Mouse (Mus musculus) spleen, postnatal 4 days (tissue): ENCODE measurements around the gene Eva1a.

Source experiments
- DNase-seq, 2 experiments: peaks; one replicate each; pipeline ENCODE4 v3.0.0; 2022; ENCODE audit warnings: low spot score in 2 of 2

Eva1a gene

DNA sequence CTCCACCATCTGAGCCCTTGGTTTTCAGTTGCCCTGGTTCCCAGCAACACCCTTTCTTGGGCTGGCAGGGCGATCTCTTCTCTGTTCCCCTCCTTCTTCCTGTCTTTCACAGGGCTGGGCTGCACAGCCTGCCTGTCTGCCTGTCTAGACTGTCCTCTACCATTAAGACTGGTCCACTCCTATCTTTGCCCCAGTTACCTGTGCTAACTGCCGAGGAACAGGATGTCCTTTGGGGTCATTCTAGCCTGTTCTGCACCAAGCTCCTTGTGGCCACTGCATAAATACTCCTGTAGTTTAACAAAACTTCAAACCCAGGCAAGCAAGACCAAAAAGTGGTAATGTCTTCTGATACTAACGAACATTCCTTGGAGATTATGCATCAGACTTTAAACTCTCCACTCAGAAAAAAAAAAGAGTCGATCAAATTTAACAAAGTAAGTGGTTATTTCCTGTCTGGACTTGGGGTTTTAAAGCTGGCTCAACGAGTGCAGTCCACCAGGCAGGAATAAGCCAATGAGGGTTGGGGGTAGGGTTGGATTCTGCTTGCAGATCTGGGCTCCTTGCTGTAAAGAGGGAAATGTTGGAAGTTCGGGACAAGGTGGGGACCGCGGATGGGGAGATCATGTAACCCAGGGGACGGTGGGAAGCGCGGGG is at the start of gene Eva1a:
Eva1a (plus strand) TSS at position 210 of the 654 bp plus-strand sequence.
- DNase-seq: no peak

DNA sequence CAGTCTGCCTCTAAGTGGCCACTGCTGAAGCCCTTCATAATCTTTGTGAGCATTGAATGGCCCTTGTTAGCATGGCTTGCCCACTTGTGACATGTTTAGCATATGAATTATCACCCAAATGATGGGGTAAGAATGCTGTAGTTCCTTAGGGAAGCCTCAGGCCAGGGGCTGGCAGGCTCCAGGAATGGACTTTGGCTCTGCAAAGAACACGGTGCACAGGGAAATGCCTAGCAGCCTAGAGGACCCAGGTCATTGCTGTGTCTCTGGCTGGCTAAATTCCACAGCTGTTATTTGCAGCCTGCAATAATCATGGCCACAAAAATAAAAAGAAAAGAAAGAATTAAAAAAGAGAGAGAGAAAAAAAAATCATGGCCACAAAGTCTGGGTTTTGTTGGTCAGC is 28.5 kb upstream of the Eva1a start:
- peak; percentile 3 to 28 for DNase-seq

DNA sequence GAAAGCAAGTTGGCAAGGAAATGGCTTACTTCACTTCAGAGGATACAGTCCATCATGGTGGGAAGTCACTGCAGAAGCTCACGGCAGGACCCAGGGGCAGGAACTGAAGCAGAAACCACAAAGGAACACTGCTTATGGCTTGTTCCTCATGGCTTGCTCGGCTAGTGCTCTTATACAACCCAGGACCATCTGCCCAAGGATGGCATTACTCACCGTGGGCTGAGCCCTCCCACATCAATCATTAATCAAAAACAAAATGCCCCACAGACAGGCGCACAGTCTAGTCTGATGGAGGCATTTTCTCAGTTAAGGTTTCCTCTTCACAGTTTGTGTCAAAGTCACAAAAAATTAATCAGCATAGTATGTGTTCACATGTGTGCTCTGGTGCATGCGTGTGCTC is 19.8 kb upstream of the Eva1a start:
- peak in 1 of 2 experiments; percentile 40 for DNase-seq

DNA sequence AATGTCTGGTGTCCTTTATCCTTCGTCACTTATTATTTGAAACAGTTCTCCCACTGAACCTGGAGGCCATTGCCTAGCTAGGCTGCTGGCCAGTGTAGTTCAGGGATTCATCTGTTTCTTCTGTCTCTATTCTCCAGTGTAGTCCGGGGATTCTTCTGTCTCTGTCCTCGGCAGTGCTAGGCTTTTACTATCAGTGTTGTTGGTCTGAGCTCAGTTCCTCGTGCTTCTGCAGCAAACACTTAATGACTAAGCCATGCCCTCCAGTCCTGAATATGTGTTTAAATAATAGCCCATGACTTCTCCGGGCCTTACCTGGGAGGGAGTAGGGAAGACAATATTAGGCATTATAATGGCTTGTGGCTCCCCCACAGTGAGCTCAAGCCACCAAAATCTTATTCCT is 19.3 kb upstream of the Eva1a start:
- DNase-seq: peak in 1 of 2 experiments; percentile 18

DNA sequence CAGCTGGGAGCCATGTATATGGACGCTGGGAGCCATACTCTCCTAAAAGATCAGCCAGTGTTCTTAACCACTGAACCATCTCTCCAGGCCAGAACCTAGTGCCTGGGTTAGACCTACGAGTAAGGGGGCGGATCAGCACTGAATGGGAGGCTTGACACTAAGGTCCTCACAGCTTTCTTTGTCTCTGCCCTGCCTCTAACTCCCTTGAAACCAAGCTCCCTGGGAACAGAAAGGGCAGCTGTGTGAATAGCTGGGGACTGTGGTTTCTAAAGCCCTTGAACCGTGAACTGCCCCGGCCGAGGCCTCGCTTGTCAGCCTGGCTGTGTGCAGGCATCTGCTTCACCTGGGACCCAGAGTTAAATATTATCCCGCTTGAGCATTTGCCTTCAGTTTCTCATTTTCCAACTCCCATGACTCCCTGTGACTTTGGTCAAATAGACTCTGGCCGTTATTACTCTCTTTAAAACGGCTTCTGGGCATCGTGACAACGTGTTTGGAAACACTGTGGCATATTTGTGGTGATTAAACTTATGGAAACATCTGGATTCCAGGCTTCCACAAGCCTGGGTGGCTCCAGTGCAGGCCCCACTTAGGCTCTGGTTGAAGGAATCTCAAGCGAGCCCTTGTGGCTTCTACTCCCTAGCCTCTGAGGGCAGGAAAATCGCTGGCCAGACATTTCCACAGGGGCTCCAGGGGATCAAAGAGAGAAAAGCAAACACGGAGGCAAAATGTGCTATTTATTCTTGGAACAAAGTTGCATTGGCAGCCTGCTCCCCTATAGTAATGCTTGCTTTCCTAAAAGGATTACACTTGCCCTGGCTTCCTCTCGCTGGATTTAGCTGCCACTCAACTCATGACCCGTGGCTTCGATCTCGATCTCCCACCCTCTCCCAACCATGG is 11.0 kb upstream of the Eva1a start:
- DNase-seq: no peak

DNA sequence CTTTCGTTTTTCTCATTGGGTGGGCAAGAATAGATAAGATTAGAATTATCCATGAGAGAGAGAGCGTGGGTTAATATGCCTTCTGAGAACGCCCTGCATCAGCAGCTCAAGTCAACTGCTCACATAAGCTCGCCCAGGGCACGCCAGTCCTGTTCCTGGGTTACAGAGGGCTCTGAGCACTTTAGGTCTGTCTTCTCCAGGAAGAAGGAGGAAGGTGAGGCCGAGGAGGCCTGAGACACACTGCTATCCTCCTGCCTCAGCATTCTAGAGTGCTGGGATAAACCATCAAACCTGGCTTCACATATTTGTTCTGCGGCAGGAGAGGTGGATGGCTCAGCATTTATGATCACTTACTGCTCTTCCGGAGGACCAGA is 10.3 kb upstream of the Eva1a start:
- no peak for DNase-seq

DNA sequence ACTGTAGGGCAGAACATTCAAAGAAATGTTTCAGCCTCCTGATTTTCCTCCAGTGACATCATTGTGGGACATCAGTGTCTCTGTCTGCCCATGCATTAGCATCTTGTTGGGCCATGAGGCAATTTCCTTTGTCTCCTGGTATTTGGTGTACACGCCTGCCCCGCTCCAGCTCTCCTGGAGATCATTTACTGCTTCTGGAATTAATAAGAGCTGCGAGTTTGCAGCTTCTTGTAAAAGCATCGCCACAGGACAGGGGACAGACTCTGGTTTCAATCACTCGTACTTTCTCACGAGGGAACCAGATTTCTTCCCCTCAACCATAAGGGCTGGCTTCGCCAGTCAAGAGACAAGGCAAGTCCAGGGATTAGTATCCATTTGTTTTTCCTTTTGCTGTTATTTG is 3.6 kb upstream of the Eva1a start:
- no peak for DNase-seq

DNA sequence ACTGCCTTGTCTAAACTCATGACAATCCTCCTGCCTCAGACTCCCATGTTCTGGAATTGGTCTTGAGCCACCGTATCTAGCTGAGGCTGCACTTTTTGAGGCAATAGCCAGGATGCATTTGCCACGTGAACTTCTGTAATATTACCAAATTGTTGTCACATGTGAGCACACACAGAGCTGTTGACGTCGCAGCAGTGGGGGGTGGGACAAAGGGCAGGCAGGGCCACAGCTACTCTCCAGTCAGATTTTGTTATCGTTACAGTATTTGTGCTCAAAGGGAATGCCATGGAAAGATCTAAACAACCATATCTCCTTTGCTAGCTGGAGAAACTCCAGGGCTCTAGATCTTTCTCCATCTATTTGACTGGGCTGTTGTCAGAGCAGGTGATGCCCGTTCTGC is 1.6 kb upstream of the Eva1a start:
- no peak for DNase-seq

DNA sequence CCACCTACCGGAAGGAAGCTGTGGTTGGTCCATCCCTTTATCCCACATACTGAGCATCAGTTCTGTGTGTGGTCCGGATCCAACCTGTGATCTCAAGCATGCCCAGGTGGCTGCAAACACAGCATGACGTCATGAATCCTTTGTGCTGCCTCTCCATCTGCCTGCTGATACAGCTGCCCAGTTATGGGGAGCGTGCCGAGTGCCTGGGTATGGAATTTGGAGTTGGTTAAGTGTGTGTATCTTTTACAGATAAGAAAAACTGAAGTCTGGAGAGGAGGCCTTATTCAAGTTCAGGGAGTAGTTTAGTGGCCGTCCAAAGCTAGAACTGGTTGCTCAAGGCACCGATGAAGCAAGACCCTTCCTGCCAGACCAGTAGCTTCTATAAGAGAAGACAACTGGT is 875 bp upstream of the Eva1a start:
- DNase-seq: no peak

DNA sequence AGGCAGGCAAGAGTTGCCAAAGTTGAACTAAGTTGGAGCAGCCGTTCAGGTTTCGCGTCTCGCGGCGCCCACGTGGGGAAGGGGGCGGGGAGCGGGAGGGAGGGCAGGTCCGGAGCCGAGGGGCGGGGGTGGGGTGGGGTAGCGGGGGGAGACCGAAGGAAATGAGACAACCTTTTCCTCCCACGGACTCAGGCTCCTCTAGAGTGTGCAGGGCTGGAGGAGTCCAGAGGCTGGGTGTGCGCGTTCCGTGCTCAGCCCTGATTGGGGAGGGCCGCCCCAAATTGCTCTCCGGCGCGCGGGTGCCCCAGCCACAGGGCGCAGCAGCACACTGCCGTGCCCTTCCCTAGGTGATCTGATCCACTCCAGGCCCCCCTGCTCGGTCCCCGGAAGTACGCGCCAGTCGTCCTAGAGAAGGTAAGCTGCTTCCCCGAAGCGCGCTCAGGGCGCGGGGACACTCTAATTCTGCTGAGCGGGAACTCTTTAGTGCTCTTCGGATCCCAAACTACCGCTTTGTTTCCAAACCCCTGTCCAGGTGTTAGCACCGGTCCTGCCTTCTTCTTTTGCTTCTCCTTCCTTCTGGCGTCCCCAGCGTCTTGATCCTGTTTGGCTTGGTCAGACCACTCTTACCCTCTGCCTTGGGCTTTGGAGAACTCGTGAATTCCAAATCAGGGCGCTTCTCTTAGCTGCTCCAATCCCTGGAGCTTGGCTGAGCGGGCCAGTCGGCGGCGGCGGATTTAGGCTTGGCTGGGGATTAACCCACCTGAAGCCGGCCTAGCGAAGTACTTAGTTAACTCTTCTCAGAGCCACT is 849 bp downstream of the Eva1a start:
- DNase-seq: no peak

DNA sequence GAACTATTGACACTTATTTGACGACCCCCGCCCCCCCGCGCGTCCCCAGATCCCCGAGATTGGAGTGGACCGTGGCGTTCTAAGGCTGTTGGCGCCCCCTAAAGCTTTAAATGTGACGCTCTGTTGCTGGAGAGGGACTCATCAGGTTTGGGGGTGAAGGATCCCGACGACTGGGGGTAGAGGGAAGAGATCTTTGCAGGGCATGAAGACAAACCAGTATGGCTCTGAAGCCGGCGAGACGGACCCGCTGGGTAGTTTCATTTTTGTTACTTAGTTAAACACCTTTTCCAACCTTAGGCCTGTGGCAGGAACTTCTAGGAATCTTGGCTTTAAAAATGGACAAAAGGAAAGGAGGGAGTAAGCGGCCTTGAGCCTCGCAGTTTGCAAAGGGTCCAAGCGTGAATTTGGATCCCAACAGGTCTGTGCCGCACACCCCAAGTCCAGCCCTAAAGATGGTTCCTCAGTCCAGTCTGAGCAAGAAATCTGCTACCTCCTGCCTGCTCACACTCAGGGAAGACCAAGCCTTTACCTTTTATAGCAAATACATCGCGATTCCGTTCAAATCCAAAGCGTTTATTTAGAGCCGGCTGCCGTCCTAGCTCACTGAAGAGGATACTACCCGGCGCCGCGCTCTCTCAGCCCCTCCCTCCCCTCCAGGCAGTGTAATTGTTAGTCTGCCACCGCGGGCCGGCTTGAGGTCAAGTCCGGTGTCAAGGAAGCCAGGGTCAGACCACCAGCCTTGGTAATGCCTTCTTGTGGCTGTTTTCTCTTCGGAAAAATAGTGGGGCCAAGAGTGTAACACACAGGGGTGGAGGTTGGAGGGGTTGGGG is 1.7 kb downstream of the Eva1a start:
- no peak for DNase-seq

DNA sequence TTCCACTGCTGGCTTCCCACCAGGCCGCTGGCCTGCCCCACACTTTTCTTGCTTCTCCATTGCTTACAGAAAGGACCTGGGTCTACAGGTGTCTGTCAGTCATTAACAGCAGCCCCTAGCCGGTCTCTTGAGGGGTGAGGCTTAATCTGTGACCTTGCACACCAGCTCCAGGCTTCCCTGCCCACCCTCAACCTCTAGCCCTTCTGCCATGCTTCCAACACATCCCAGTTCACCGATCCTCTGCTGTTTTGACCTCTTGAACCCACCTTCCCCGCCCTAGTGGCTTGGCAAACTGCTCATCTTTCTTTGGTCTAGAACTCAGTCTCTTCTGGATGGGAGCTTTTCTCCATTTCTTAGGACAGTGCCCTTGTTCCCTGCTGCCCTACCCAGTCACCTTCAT is 2.8 kb downstream of the Eva1a start:
- no peak for DNase-seq

DNA sequence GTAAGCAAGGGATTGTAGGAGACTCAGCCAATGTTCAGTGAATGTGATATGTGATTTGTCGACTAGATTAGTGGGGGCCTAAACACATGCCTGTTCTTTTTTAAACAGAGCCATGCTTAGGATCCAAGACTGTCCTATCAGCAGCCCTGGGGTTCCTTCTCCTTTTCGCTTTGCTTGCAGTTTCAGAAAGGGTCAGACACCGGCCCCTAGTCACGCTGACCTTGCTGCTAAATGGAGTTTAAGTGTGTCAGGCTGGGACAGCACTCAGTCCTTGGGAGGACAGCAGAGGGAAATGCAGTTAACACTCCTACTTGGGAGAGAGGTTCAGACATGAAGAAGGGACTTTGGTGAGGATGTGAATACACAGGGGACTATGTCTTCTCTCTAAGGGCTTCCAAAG is 3.7 kb downstream of the Eva1a start:
- no peak for DNase-seq

DNA sequence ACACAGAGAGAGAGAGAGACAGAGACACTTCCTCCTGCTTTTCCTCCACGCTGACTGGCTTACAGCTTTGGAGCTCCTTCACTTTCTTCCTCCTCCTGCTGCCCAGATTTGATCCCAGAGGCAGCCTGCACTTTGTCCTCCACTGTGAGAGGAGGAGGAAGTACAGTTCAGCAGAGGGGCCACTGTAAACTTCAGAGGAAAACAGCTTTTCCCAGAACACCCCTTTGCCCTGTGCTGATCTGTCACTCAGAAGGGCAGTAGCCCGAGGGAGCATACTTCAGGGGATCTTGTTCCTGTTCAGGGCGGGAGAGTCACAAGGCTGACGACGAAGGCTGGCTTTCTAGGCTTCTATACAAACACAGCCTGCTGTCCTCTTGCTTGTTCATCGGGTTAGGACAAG is 7.1 kb downstream of the Eva1a start:
- DNase-seq: no peak

DNA sequence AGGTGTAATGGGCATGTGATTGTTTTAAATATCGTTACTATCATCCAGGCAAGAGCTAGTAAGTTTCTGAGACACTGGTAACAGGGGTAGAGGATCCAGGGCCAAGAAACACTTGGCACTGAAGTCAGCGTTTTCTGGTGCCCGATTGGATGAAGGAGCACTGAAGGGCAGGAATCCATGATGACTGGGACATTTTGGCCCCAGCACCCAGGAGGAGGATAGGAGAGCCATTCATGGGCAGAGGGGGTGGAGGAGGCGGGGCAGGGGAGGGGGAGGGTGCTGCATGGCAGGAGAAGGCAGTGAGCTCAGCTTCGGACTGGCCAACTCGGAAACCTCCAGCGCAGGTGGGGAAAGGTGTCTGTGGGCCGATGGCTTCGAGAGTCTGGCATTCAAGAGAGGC is 9.4 kb downstream of the Eva1a start:
- no peak for DNase-seq

DNA sequence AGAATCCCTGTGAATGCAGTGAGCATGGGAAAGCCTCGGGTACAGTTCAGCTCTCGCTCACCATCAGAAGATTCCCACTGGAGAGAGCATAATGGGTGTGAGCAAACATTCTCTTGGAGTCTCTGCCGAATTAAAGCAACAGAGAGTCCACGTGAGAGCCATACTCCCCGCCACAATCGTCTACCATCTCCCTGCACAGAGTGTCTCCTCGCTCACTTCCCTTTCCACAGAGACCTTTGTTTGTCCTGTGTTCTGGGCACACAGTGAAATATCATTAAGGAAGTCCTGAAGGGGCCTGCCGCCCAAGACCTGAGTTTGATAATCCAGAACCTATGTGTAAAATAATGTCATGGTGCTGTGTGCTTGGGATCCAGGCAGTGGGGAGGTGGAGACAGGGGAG is 10.7 kb downstream of the Eva1a start:
- DNase-seq: no peak

DNA sequence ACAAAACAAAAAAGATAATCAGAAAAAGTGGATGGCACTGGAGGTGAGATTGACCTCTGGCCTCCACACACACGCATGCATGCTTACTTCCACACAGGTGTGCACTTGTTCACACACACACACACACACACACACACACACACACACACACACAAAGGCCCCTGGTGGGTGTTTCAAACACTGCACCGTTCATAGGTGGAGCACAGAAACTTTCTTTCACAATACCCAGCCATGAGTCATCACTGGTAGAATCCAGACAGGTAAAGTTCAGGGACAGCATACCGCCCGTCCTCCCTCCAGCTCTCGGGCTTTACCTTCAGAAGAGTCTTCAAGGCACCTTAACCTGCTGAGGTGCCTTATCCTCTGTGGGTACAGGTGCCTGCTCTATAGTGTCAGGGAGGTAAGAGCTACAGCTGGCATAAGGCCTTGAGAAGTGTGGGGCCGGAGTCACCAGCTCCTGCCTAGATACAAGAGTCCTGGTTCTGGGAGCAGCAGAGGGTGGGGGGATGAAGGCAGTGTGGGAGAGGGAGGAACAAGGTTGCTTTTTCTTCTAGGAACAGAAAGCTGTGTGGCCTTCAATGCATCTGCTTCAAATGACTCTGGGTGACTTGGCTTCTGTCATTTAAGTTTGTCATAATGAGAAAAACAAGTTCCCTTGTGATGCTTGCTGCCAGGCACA is 11.3 kb downstream of the Eva1a start:
- DNase-seq: no peak

DNA sequence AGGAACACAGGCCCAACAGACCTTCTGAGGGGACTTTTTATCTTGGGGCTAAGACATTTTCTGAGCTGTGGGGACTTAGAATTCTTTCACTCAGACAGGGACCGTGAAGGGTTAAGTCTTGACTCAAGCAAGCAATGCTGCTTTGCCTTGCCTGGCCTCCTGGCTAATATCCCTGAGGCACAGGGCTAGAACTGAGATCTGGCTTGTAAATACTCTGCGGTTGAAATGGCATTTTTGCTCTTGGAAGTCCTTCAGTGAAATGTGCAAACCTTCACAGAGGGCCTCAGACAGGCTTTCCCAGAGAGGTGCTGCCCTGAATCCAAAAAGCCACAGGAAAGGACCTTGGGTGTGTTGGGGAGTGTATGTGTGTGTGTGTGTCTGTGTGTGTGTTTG is 11.9 kb downstream of the Eva1a start:
- no peak for DNase-seq

DNA sequence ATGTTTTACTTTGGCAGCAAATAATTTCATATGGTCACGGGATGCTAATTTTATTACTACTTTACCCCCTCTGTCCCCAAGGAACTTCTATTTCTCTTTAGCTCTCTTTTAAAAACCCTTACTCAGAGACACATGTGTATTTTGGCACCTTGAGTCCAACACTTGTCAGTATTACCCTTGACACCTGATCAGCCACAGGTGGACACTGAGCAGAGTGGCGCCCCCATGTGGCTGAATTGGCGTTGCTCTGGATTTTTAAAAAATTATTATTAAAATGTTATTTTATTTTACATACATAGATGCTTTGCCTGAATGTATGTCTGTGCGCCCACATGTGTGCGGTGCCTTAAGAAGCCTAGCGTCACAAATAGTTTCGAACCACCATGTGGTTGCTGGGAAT is 14.0 kb downstream of the Eva1a start:
- DNase-seq: no peak

DNA sequence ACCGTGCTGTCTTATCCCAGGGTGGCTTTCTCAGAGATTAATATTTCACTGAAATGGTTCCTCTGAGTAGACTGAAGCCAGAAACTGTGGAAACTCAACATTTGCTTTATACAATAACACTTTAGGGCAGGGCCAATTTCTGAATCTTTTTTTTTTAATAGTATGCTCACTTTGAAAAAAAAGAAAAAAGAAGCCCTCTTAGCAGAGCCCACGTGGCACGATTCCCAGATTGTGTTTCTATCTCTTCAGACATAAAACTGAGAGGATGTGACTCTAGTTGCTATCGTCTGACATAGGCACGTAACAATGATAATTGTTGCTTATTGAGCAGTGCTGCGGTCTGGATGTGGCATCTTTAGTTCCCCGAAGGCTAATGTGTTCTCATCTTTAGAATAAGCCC is 19.1 kb downstream of the Eva1a start:
- no peak for DNase-seq

DNA sequence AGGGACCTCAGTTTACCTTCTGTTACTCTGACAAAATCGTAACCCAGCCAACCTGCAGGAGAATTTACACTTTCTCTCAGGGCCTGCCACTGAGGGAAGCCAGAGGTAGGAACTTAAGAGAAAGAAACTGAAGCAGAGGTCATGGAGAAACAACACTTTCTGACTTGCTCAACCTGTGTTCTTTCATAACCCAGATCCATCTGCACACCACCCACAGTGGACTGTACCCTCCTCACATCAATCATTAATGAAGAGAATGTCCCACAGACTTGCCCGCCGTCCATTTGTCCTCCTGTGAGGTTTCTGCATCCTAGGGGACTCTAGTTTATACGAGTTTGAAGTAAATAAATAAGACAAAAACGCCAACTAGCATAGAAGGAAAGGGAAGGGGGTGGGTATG is 24.4 kb downstream of the Eva1a start:
- DNase-seq: no peak
